Mouse (Mus musculus): ENCODE results near the gene Olfr1085.
"Not testable (repeated sequence)": the region's sequence is repeated elsewhere in the genome, so short reads cannot be mapped to it uniquely, and the experiment has no call there.

The Olfr1085 gene

GRCm38 (mm10) chr2:86661919-86662318 lies at the start of gene Olfr1085:
TSS of gene Olfr1085 (minus strand) at chr2:86662019.
- DNase-seq (ENCODE audit: low spot score): no peak

- DNase-seq (ENCODE audit: low spot score): no peak
Measured at GRCm38 (mm10) chr2:86698295-86698694, 36.5 kb upstream of the Olfr1085 start, which contains the start of gene Olfr1087. TSS of gene Olfr1087 (minus strand) at chr2:86698395.

GRCm38 (mm10) chr2:86679992-86680391 lies 18.2 kb upstream of the Olfr1085 start, which contains the start of gene Olfr1086:
TSS of gene Olfr1086 (minus strand) at chr2:86680092.
- DNase-seq (ENCODE audit: low spot score): no peak

GRCm38 (mm10) chr2:86639625-86640024 lies 22.2 kb downstream of the Olfr1085 start, which contains the start of gene Olfr1084:
TSS of gene Olfr1084 (minus strand) at chr2:86639725.
- not testable (repeated sequence) for DNase-seq (ENCODE audit: low spot score)

Measured in T-cell, adult 2 months (primary cell).